Mouse (Mus musculus): ENCODE results near the gene Gm49384. TPM values are rescaled to one million over a fixed set of nuclear protein-coding genes. Genes with fewer than 3 reads are reported as not detected.

The Gm49384 gene
- 2.3 and 3.8 TPM in 2 replicates for polyA plus RNA-seq (2012; ENCODE audit: insufficient read depth, insufficient read length, missing spikeins)

GRCm38 (mm10) chr12:69204052-69204833, at the start of gene Gm49384:
Gene Gm49384, minus strand, starts transcription at chr12:69204267.
- no peaks in the 10 kb centered on the region for H3K4me1 ChIP-seq (ENCODE audit: control insufficient read depth, insufficient read depth, insufficient read length, low read length)
- no peak within 1 kb of the TSS for H3K4me3 ChIP-seq (ENCODE audit: insufficient read depth, low read depth, low read length)
- H3K27ac ChIP-seq (replicated peaks; ENCODE audit: low read depth, low read length), result no peak within 1 kb of the TSS

- no peak overlapping the region for H3K27ac ChIP-seq (replicated peaks; ENCODE audit: low read depth, low read length)
- no peaks in the 10 kb centered on the region for H3K4me1 ChIP-seq (ENCODE audit: control insufficient read depth, insufficient read depth, insufficient read length, low read length)
- H3K4me3 ChIP-seq (ENCODE audit: insufficient read depth, low read depth, low read length), result no peak overlapping the region
These were observed 49.7 kb upstream of the Gm49384 start for GRCm38 (mm10) chr12:69253806-69254205.

- Histone ChIP-seq H3K27ac (replicated peaks; ENCODE audit: low read depth, low read length) (no peak overlapping the region), H3K4me1 (ENCODE audit: control insufficient read depth, insufficient read depth, insufficient read length, low read length) (no peaks in the 10 kb centered on the region), H3K4me3 (ENCODE audit: insufficient read depth, low read depth, low read length) (no peak overlapping the region)
These were observed 46.7 kb upstream of the Gm49384 start for GRCm38 (mm10) chr12:69250756-69251155.

GRCm38 (mm10) chr12:69249766-69250165, 45.7 kb upstream of the Gm49384 start:
- Histone ChIP-seq H3K4me1 (ENCODE audit: control insufficient read depth, insufficient read depth, insufficient read length, low read length) (no peaks in the 10 kb centered on the region), H3K4me3 (ENCODE audit: insufficient read depth, low read depth, low read length) (no peak overlapping the region), H3K27ac (replicated peaks; ENCODE audit: low read depth, low read length) (no peak overlapping the region)

- peak overlapping the region; percentile 91 for H3K4me3 ChIP-seq (ENCODE audit: insufficient read depth, low read depth, low read length)
- H3K4me1 ChIP-seq (ENCODE audit: control insufficient read depth, insufficient read depth, insufficient read length, low read length), result no peaks in the 10 kb centered on the region
- H3K27ac ChIP-seq (replicated peaks; ENCODE audit: low read depth, low read length), result peak overlapping the region; percentile 57; the same call in 1 of the 2 replicates
These were observed 37.8 kb upstream of the Gm49384 start for GRCm38 (mm10) chr12:69241771-69242431.

- peak overlapping the region; percentile 91 for H3K4me3 ChIP-seq (ENCODE audit: insufficient read depth, low read depth, low read length)
- no peaks in the 10 kb centered on the region for H3K4me1 ChIP-seq (ENCODE audit: control insufficient read depth, insufficient read depth, insufficient read length, low read length)
- no peak overlapping the region; the same call in 1 of the 2 replicates for H3K27ac ChIP-seq (replicated peaks; ENCODE audit: low read depth, low read length)
These were observed 37.3 kb upstream of the Gm49384 start for GRCm38 (mm10) chr12:69241405-69241770.

- no peaks in the 10 kb centered on the region for H3K4me1 ChIP-seq (ENCODE audit: control insufficient read depth, insufficient read depth, insufficient read length, low read length)
- H3K27ac ChIP-seq (replicated peaks; ENCODE audit: low read depth, low read length), result peak within 1 kb of the TSS; percentile 57
- peak within 1 kb of the TSS; percentile 91 for H3K4me3 ChIP-seq (ENCODE audit: insufficient read depth, low read depth, low read length)
These were observed 36.8 kb upstream of the Gm49384 start, which contains the start of gene Klhdc1 for GRCm38 (mm10) chr12:69240876-69241275. Gene Klhdc1, plus strand, starts transcription at chr12:69241176.

- H3K27ac ChIP-seq (replicated peaks; ENCODE audit: low read depth, low read length), result no peak overlapping the region
- H3K4me1 ChIP-seq (ENCODE audit: control insufficient read depth, insufficient read depth, insufficient read length, low read length), result no peaks in the 10 kb centered on the region
- no peak overlapping the region for H3K4me3 ChIP-seq (ENCODE audit: insufficient read depth, low read depth, low read length)
These were observed 34.2 kb upstream of the Gm49384 start for GRCm38 (mm10) chr12:69238284-69238683.

GRCm38 (mm10) chr12:69235782-69236181, 31.7 kb upstream of the Gm49384 start:
- H3K27ac ChIP-seq (replicated peaks; ENCODE audit: low read depth, low read length), result no peak overlapping the region
- no peak overlapping the region for H3K4me3 ChIP-seq (ENCODE audit: insufficient read depth, low read depth, low read length)
- no peaks in the 10 kb centered on the region for H3K4me1 ChIP-seq (ENCODE audit: control insufficient read depth, insufficient read depth, insufficient read length, low read length)

- Histone ChIP-seq H3K4me1 (ENCODE audit: control insufficient read depth, insufficient read depth, insufficient read length, low read length) (no peaks in the 10 kb centered on the region), H3K27ac (replicated peaks; ENCODE audit: low read depth, low read length) (no peak overlapping the region), H3K4me3 (ENCODE audit: insufficient read depth, low read depth, low read length) (no peak overlapping the region)
These were observed 25.2 kb upstream of the Gm49384 start for GRCm38 (mm10) chr12:69229251-69229650.

GRCm38 (mm10) chr12:69227776-69228466, 23.9 kb upstream of the Gm49384 start, which contains the start of gene Pole2:
Gene Pole2, minus strand, starts transcription at chr12:69228195.
- Histone ChIP-seq H3K27ac (replicated peaks; ENCODE audit: low read depth, low read length) (peak within 1 kb of the TSS; percentile 50), H3K4me3 (ENCODE audit: insufficient read depth, low read depth, low read length) (peak within 1 kb of the TSS; percentile 75), H3K4me1 (ENCODE audit: control insufficient read depth, insufficient read depth, insufficient read length, low read length) (no peaks in the 10 kb centered on the region)

GRCm38 (mm10) chr12:69220613-69221277, 16.7 kb upstream of the Gm49384 start:
- Histone ChIP-seq H3K4me1 (ENCODE audit: control insufficient read depth, insufficient read depth, insufficient read length, low read length) (no peaks in the 10 kb centered on the region), H3K27ac (replicated peaks; ENCODE audit: low read depth, low read length) (no peak overlapping the region), H3K4me3 (ENCODE audit: insufficient read depth, low read depth, low read length) (no peak overlapping the region)

- Histone ChIP-seq H3K4me3 (ENCODE audit: insufficient read depth, low read depth, low read length) (no peak overlapping the region), H3K4me1 (ENCODE audit: control insufficient read depth, insufficient read depth, insufficient read length, low read length) (no peaks in the 10 kb centered on the region; the same call in 1 of the 2 replicates), H3K27ac (replicated peaks; ENCODE audit: low read depth, low read length) (no peak overlapping the region)
These were observed 12.5 kb upstream of the Gm49384 start for GRCm38 (mm10) chr12:69216587-69216986.

GRCm38 (mm10) chr12:69215000-69215785, 11.1 kb upstream of the Gm49384 start:
- no peak overlapping the region for H3K27ac ChIP-seq (replicated peaks; ENCODE audit: low read depth, low read length)
- no peaks in the 10 kb centered on the region; the same call in 1 of the 2 replicates for H3K4me1 ChIP-seq (ENCODE audit: control insufficient read depth, insufficient read depth, insufficient read length, low read length)
- H3K4me3 ChIP-seq (ENCODE audit: insufficient read depth, low read depth, low read length), result no peak overlapping the region
